Mouse (Mus musculus): Measurements from ENCODE around the gene Rpl41.

DNA sequence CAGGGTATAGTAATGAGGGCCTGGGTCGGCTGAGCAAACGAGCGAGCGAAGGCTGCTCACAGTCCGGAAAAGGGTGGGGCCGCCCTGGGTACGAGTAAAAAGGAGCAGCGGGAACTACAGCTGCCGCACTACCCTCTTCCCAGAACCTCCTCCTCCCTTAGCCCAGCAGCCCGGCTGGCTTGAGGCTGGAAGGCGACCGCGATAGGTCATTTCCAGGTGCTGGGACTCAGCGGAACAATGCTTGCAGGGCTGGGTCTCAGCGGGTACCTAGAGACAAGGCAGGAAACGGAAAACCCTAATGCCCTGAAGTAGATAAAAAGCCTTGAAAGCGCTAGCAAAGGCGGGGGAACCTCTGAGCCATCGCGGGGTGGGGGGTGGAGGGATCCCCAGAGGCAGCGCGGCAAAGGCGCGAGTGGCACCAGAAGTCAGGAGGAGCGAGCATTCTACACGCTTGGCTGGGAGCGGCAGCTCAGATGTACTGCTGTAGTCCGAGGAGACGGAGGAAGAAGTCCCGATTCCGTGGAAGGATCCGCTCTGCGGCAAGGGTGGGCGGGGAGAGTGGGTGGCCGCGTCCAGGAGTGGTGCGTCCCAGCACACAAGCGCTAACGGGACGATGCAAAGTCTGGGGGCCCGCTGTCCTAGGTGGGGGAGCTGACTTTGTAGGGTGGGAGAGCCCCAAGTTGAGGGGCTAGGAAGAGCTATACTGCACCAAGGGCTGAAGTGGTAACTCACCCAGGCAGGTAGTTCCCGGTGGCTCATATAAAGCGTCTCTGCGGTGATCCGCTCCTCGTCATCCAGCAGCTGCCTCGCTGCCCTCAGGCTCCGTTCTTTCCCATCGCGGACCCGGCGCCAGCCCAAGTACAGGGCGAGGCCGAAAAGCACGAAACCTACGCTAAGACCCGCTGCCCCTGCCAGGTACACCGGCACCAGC, 24.1 kb downstream of the Rpl41 start:
- TF ChIP-seq POLR2A (IDR thresholded peaks at IDR 0.05; ENCODE audit: borderline replicate concordance, extremely low read depth, insufficient read depth, insufficient read length, poor library complexity, severe bottlenecking) (no peak), CTCF (IDR thresholded peaks at IDR 0.05; ENCODE audit: borderline replicate concordance, extremely low read depth, insufficient read depth, insufficient read length) (no peak)
